Mouse (Mus musculus): ENCODE measurements at regions not wholly inside any gene's neighbourhood (a gene's known extent, or its start where the extent isn't known, plus 50 kb on each side); places are given as distances from the start of the nearest gene placed in this dataset.

GRCm38 (mm10) chr3:34136385-34136784, 55.3 kb upstream of the Dnajc19 start:
- TF ChIP-seq CTCF (IDR thresholded peaks at IDR 0.05; ENCODE audit: control insufficient read depth, insufficient read depth, insufficient read length) (no peak), MAX (IDR thresholded peaks at IDR 0.05) (no peak), CEBPB (IDR thresholded peaks at IDR 0.05; ENCODE audit: low read depth) (no peak), MYOD1 (IDR thresholded peaks at IDR 0.05; ENCODE audit: control insufficient read depth, insufficient read length, low read depth) (no peak), USF1 (IDR thresholded peaks at IDR 0.05; ENCODE audit: low read depth) (no peak)
